Mouse (Mus musculus) kidney, embryonic 14.5 days (tissue): Measurements from ENCODE around the gene Net1. TPM values are rescaled to one million over a fixed set of nuclear protein-coding genes. Genes with fewer than 3 reads are reported as not detected.

Experiments used
- ATAC-seq: fragments of 200-750 bp; cut with Nextera tagmentation; 2 replicates; pipeline ENCODE4 v1.8.0; 2017; ENCODE audit warnings: moderate number of reproducible peaks, mild to moderate bottlenecking, moderate TSS enrichment, moderate library complexity; ENCODE audit not compliant: low FRiP score, low TSS enrichment
- H3K27ac ChIP-seq: fragments of 300-500 bp; sonication (generic); 2 replicates; pipeline ENCODE4 v1.5.1; 2014; ENCODE audit warnings: low read depth, mild to moderate bottlenecking, low read length, moderate library complexity, mixed read lengths
- H3K27me3 ChIP-seq: fragments of 300-500 bp; sonication (generic); 2 replicates; pipeline ENCODE4 v1.6.1; 2014; ENCODE audit warnings: mild to moderate bottlenecking, low read length; ENCODE audit not compliant: control insufficient read depth, insufficient read depth
- H3K36me3 ChIP-seq: fragments of 300-500 bp; sonication (generic); 2 replicates; pipeline ENCODE4 v1.6.1; 2014; ENCODE audit warnings: low read length, mixed read lengths; ENCODE audit not compliant: control insufficient read depth, insufficient read depth
- H3K4me1 ChIP-seq: fragments of 300-500 bp; sonication (generic); 2 replicates; pipeline ENCODE4 v1.6.1; 2014; ENCODE audit warnings: low read length, mixed read lengths; ENCODE audit not compliant: control insufficient read depth, insufficient read depth
- H3K4me2 ChIP-seq: fragments of 300-500 bp; sonication (generic); replicated peaks from 2 replicates; pipeline ENCODE4 v1.6.1; 2014; ENCODE audit warnings: low read depth, mild to moderate bottlenecking, low read length
- H3K4me3 ChIP-seq: fragments of 300-500 bp; sonication (generic); 2 replicates; pipeline ENCODE4 v1.5.1; 2014; ENCODE audit warnings: mild to moderate bottlenecking, low read length
- H3K9ac ChIP-seq: fragments of 300-500 bp; sonication (generic); 2 replicates; pipeline ENCODE4 v1.6.1; 2014; ENCODE audit warnings: low read depth, mild to moderate bottlenecking, low read length, moderate library complexity
- H3K9me3 ChIP-seq: fragments of 300-500 bp; sonication (generic); 2 replicates; pipeline ENCODE4 v1.6.1; 2016; ENCODE audit warnings: low read length; ENCODE audit not compliant: control insufficient read depth
- whole genome bisulfite sequencing: fragments of 180-500 bp; shearing (Covaris S2); extraction: QIAGEN DNeasy Blood & Tissue Kit; methylation state at CpG from one replicate; pipeline ENCODE4 v1.1.7; 2014; 5-methylcytosine and 5-hydroxymethylcytosine counted together
- polyA plus RNA-seq: library from polyadenylated mRNA; unstranded; fragments of >200 nt; fragmentation: Nextera tagmentation; extraction: Ambion mirVana; gene quantifications from 2 replicates; pipeline ENCODE4 v1.2.1, GENCODE M21; 2014

The Net1 gene
- polyA plus RNA-seq, 1 experiment from 2014 or later = 43.9 TPM

DNA sequence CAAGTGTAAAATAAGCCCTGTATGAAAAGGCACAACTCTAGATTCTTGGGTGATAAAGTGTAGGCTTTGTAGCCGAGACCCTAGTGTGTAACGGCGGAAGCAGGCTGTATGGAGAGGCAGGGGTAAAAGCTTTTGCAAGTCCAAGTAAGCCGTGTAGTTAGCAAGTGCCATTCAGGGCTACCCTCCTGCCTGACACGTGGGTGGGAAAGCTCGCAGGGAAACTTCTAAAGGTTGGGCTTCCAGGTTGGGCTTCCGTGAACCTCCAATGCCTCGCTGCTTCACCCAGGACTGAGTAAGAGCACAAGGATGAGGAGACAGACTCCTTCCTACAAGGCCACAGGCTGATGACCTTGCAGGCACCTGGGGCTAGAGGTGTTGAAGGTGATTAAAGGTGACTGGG is 23.5 kb downstream of the Net1 start:
- Histone ChIP-seq H3K9me3 (no peaks in the 10 kb centered on the region), H3K4me2 (no peak overlapping the region), H3K9ac (no peak overlapping the region), H3K36me3 (peaks cover 8% of the 10 kb centered on the region; the same call in 1 of the 2 replicates), H3K4me3 (no peak overlapping the region), H3K27ac (no peak overlapping the region), H3K27me3 (no peaks in the 10 kb centered on the region), H3K4me1 (peaks cover 7% of the 10 kb centered on the region; the same call in 1 of the 2 replicates)
- no peak for ATAC-seq
- 65% methylated on average over 8 of the region's 8 CpGs for WGBS

DNA sequence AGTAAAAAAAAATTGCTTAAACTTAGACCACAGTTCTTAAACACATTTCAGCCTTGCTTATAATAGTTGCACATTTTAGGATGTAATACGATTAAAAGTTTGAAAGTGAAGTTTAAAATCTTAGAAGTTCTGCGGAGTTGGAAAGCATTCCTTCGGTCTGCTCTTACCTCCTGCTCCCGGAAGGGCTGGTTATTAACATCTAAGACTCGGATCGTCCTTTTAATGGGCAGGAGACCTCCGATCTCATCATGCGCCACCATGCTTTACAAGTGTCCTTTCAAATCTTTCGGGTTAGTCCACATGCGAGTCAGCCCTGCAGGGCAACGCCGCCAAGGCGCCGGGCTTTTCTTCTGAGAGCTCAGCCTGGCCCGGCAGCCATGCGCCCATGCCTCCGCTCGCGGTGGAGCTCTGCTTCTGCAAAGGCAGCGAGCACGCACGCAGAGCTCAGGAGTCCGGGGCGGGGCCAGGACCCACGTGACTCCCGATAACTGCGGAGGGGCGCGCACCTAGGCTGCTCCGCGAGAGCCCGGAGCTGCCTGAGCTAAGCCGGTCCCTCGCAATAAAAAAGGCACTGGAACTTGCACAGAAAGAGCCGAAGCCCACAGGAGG is 24.8 kb downstream of the Net1 start:
- Histone ChIP-seq H3K9me3 (no peaks in the 10 kb centered on the region), H3K27me3 (no peaks in the 10 kb centered on the region), H3K4me3 (peak overlapping the region; percentile 64), H3K36me3 (peaks cover 10% of the 10 kb centered on the region), H3K4me2 (peak overlapping the region; percentile 47), H3K9ac (peak overlapping the region; percentile 75), H3K4me1 (peaks cover 7% of the 10 kb centered on the region; the same call in 1 of the 2 replicates), H3K27ac (peak overlapping the region; percentile 51; the same call in 1 of the 2 replicates)
- under 1% methylated on average over 35 of the region's 35 CpGs for WGBS
- ATAC-seq = peak; percentile 98

GRCm38 (mm10) chr13:3892601-3893000 is 25.4 kb downstream of the Net1 start:
- 22% methylated on average over 7 of the region's 7 CpGs for WGBS

GRCm38 (mm10) chr13:3891479-3892087 is 26.4 kb downstream of the Net1 start:
- Histone ChIP-seq H3K9ac (peak overlapping the region; percentile 12; the same call in 1 of the 2 replicates), H3K4me2 (peak overlapping the region; percentile 47), H3K27me3 (no peaks in the 10 kb centered on the region), H3K4me3 (peak overlapping the region; percentile 64), H3K9me3 (no peaks in the 10 kb centered on the region), H3K27ac (no peak overlapping the region), H3K36me3 (peaks cover 26% of the 10 kb centered on the region), H3K4me1 (peaks cover 7% of the 10 kb centered on the region; the same call in 1 of the 2 replicates)
- WGBS = 31% methylated on average over 8 of the region's 8 CpGs
- no peak for ATAC-seq

More at GRCm38 (mm10) chr13:3892601-3893000, 25.4 kb downstream of the Net1 start:
- no peaks in the 10 kb centered on the region for H3K9me3 ChIP-seq
- peaks cover 7% of the 10 kb centered on the region; the same call in 1 of the 2 replicates for H3K4me1 ChIP-seq
- no peaks in the 10 kb centered on the region for H3K27me3 ChIP-seq
- peak overlapping the region; percentile 64 for H3K4me3 ChIP-seq
- H3K36me3 ChIP-seq = peaks cover 16% of the 10 kb centered on the region
- peak overlapping the region; percentile 75; the same call in 1 of the 2 replicates for H3K9ac ChIP-seq
- H3K4me2 ChIP-seq = peak overlapping the region; percentile 47
- H3K27ac ChIP-seq = no peak overlapping the region
- no peak for ATAC-seq

GRCm38 (mm10) chr13:3890061-3890460 is 28.0 kb downstream of the Net1 start:
- ATAC-seq = no peak
- H3K4me2 ChIP-seq = peak overlapping the region; percentile 17; the same call in 1 of the 2 replicates
- H3K27me3 ChIP-seq = no peaks in the 10 kb centered on the region
- peaks cover 7% of the 10 kb centered on the region; the same call in 1 of the 2 replicates for H3K4me1 ChIP-seq
- H3K9me3 ChIP-seq = no peaks in the 10 kb centered on the region
- H3K27ac ChIP-seq = no peak overlapping the region
- WGBS = 22% methylated on average over 8 of the region's 8 CpGs
- H3K4me3 ChIP-seq = no peak overlapping the region
- peaks cover 37% of the 10 kb centered on the region for H3K36me3 ChIP-seq
- H3K9ac ChIP-seq = no peak overlapping the region

DNA sequence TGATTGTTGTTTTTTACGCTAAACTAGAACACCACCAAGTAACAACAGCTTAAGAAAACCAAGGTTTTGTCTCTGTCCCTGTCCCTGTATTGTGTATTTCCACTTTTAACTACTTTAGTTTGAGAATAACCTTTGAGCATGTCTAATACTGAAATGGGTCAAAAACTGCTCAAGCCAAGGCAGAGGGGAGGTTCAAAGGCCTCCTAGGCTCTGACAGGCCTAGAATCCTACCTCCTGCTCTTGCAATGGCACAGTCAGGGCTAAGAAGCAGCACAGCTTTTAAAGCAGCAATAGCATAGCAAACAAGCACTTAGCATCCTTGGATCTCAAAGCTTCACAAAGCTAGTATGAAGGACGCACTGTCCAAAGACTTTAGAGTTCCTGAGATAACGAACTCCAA is 28.9 kb downstream of the Net1 start:
- no peak for ATAC-seq
- no peak overlapping the region for H3K27ac ChIP-seq
- H3K9ac ChIP-seq = no peak overlapping the region
- H3K36me3 ChIP-seq = peaks cover 45% of the 10 kb centered on the region
- H3K4me3 ChIP-seq = no peak overlapping the region
- WGBS = 95% methylated on average over 3 of the region's 3 CpGs
- no peaks in the 10 kb centered on the region for H3K27me3 ChIP-seq
- peaks cover 7% of the 10 kb centered on the region; the same call in 1 of the 2 replicates for H3K4me1 ChIP-seq
- no peak overlapping the region for H3K4me2 ChIP-seq
- no peaks in the 10 kb centered on the region for H3K9me3 ChIP-seq

DNA sequence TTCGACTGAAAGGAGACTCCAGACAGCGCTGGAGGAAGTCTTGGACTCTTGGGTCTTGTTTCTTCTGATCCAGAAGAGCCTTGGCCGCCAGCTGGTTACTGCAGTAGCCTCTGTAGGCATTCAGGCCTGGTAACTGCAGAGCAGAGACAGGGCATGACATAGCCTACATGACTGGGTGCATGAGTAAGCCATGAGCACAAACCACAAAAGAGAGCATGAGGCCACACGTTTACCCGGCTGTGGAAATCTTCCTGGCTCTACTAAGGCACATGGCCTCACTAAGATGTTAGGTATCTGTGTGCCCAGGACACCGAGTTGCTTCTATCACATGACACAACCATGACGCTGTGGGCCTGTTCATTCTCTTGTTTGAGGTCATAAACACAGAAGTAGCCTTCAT is 31.4 kb downstream of the Net1 start:
- Histone ChIP-seq H3K4me1 (peaks cover 5% of the 10 kb centered on the region; the same call in 1 of the 2 replicates), H3K36me3 (peaks cover 57% of the 10 kb centered on the region), H3K9ac (no peak overlapping the region), H3K9me3 (no peaks in the 10 kb centered on the region), H3K27ac (no peak overlapping the region), H3K4me3 (no peak overlapping the region), H3K4me2 (no peak overlapping the region), H3K27me3 (no peaks in the 10 kb centered on the region)
- WGBS = 95% methylated on average over 7 of the region's 7 CpGs
- no peak for ATAC-seq

DNA sequence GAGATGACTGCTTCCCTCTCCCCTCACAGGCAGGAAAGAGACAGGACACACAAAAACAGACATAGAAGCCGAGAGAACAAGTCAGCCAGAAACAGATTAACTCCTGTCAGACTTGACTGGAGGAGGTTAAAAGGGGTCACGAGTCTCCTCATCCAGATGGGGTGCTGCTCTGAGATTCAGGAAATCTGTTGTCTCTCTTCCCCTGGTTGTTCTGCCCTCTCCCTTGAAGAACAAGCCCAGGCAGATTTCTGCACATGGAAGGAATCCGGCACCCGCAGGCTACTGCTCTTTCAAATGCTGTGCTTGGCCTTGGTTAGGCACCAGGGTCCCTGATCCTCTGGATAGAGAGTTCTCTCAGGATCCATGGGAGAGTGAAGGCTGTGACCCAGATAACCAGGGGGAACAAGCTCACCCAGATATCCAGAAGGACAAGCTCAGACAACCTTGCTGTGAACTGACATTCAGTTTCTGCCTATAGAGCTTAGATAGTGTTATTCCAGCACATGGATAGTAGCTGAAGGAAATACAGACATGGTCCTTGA is 40.3 kb downstream of the Net1 start:
- peaks cover 15% of the 10 kb centered on the region; the same call in 1 of the 2 replicates for H3K36me3 ChIP-seq
- no peak overlapping the region for H3K4me2 ChIP-seq
- WGBS = 37% methylated on average over 4 of the region's 4 CpGs
- no peaks in the 10 kb centered on the region for H3K9me3 ChIP-seq
- H3K27me3 ChIP-seq = no peaks in the 10 kb centered on the region
- 0 out of 2 replicates have a peak, but pooled peaks have one; percentile 64 for ATAC-seq
- no peak overlapping the region for H3K4me3 ChIP-seq
- no peak overlapping the region for H3K27ac ChIP-seq
- H3K4me1 ChIP-seq = no peaks in the 10 kb centered on the region
- H3K9ac ChIP-seq = no peak overlapping the region

DNA sequence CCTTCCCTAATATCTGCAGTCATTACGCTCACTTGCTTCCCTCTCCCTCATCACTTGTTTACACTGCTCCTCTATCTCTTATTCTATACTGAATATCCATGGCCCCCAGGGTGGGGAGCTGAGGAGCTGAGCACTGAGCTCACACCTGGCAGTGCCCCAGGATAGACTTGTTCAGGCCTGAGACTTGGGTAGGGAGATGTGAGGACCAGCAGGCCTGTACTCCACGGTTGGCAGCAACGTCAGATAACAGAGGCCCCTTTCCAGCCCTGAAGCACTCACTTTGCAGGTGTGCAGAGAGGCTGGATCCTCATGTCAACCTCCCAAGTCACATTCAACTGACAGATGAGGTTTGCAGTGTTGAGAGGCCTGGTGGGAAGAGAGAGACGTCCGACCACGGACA is 40.8 kb downstream of the Net1 start:
- Histone ChIP-seq H3K4me3 (no peak overlapping the region), H3K4me2 (no peak overlapping the region), H3K9ac (no peak overlapping the region), H3K36me3 (peaks cover 10% of the 10 kb centered on the region; the same call in 1 of the 2 replicates), H3K9me3 (no peaks in the 10 kb centered on the region), H3K27me3 (no peaks in the 10 kb centered on the region), H3K27ac (no peak overlapping the region), H3K4me1 (no peaks in the 10 kb centered on the region)
- peak; percentile 18; the same call in 1 of the 2 replicates for ATAC-seq
- WGBS = 51% methylated on average over 6 of the region's 6 CpGs
